Mouse (Mus musculus) layer of hippocampus, adult 8-10 months (tissue): ENCODE data around the gene Hyal3. TPM values are rescaled to one million over a fixed set of nuclear protein-coding genes. Genes with fewer than 3 reads are reported as not detected.
"Not testable (repeated sequence)": the region's sequence is repeated elsewhere in the genome, so short reads cannot be mapped to it uniquely, and the experiment has no call there.

Source experiments
- DNase-seq, 2 experiments: peaks; one replicate each; pipeline ENCODE4 v3.0.0; 2022; ENCODE audit warnings: low spot score in 2 of 2
- total RNA-seq, 4 experiments: library from RNA; stranded (reverse); gene quantifications; 2 replicates each; pipeline ENCODE4 v1.2.4; 2022

The Hyal3 gene
- total RNA-seq, 4 experiments from 2014 or later, result 1.7 to 2.4 (median 1.9) TPM

DNA sequence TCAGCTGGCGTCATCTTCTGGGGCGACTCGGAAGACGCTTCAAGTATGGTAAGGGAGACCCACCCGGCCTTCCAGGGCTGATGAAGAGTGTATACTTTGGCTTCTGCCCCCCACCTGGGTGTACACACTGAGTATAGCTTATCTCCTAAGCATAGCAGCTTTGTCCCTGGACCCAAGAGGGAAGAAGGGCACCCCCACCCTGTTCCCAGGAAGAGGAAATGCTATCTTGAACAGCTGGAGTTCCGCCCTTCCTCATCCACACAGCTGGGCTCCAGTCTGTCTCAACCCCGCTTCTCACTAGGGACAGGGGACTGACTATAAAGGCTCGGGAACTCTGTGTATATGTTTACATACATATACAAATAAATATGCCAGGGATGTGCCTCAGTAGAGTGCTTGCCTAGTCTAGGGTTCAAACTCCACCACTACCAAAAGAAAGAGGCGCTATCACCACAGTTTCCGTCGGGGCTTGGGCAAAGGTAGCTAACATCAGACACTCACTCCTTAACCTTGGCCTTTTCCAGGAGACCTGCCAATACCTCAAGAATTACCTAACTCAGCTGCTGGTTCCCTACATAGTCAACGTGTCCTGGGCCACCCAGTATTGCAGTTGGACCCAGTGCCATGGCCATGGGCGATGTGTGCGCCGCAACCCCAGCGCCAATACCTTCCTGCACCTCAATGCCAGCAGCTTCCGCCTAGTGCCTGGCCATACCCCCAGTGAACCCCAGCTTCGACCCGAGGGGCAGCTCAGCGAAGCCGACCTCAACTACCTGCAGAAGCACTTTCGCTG, 8.9 kb upstream of the Hyal3 start:
- DNase-seq, result no peak

DNA sequence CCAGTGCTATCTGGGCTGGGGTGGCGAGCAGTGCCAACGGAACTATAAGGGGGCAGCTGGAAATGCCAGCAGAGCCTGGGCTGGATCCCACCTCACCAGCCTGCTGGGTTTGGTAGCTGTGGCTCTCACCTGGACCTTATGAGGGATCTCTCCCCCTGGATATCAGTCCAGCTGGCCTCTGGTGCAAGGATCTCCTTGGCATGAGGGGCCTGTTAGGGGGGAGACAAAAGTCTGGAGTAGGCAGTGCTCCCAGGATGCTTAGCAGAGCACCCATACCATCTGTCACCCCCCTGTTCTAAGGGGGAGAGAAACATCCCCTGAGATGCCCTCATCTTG, 8.3 kb upstream of the Hyal3 start:
- DNase-seq, result no peak

DNA sequence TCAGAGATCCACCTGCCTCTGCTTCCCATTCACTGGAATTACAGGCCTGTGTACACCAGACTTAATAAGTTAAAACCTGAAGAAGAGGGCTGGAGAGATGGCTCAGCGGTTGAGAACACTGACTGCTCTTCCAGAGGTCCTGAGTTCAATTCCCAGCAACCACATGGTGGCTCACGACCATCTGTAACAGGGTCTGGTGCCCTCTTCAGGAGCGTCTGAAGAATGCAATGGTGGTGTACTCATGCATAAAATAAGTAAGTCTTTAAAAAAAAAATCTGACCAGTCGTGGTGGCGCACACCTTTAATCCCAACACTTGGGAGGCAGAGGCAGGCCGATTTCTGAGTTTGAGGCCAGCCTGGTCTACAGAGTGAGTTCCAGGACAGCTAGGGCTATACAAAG, 6.8 kb upstream of the Hyal3 start:
- DNase-seq, result not testable (repeated sequence)

DNA sequence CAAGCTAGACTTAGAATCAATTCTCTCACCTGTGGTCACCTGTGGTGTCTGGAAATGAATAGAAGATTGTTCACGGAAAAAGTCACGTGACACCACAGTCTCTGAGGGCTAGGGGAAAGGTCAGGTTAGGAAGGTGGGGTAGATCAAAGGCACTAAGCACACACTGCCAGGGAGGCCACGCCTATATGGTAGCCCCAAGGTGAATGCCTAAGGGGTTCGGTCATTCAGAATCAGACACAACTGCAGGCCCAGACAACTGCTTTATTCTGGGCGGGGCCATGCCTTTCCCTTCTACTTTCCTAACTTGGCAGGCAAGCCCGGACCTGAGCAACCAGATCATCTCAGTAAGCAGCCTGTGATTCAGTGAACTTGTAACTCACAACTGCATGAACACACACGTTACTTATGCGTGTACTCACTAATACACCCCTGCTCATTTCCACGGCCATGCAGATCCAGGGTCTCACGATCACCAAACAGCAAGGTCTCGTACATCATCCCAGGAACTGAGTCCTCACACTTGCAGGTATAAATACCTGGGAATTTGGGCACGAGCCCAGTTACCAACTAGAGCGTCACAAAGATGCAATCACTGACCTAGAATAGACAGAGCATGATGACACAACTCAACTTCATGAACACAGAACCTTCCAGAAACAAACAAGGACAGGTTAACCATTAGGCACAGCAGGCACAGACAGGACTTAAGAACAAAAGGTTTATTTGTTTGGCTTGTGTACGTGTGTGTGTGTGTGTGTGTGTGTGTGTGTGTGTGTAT, 4.8 kb upstream of the Hyal3 start:
- DNase-seq, result no peak

DNA sequence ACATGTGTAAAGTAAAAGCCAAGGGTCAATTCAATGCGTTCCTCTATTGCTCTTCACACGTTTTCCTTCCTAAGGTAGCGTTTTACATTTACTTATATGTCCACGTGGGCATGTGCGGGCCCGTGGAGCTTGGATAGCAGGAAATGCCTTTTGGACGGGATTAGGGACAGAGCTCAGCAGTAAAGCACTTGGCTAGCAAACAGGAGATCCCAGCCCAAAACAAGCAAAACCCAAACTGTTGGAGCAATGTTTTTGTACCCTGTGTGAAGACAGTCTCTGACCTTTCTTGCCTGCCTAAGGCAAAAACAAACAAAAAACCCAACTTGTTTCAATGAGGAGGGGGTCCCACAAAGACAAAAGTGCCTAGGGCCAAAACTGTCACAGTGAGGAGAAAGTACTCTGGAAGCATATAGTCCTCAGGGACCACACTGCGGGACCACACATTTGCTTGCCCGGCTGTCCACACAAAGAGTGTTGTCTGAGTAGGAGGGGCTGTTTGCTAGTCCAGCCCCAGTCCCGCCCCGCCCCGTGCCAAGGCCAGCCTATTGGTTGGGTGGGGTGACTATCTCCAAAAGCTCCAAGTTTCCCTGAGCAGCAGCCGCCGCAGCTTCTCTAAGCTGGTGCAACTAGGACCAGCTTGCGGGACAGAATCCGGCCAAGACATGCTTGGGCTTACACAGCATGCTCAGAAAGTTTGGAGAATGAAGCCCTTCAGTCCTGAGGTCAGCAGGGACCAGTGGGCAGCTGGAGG, 4.1 kb upstream of the Hyal3 start, which contains the start of gene Hyal1:
TSS of gene Hyal1 (plus strand) at position 571 of the 751 bp plus-strand sequence.
- DNase-seq, result no peak

DNA sequence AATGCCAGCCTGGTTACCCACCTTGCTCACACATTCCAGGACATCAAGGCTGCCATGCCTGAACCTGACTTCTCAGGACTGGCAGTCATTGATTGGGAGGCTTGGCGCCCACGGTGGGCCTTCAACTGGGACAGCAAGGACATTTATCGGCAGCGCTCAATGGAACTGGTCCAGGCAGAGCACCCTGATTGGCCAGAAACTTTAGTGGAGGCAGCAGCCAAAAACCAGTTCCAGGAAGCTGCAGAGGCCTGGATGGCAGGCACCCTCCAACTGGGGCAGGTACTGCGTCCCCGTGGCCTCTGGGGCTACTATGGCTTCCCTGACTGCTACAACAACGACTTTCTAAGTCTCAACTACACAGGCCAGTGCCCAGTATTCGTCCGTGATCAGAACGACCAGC, 2.7 kb upstream of the Hyal3 start:
- no peak for DNase-seq

DNA sequence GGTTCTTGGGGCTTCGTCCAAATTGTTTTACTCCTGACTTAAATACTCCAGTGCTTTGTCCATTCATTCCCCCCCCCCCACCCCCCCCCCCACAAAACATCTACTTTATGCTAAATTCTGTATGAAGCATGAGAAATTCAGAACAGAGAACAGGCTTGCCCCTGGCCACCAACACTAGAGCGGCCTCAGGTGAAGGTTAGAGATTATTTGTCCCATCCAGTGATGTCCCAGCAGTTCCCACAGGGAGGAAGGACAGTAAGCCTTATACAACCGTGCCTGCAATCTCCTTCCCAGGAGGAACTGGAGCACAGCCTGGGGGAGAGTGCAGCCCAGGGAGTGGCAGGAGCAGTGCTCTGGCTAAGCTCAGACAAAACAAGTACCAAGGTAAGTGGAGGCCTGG, 2.0 kb upstream of the Hyal3 start, which contains the start of gene Naa80:
TSS of gene Naa80 (plus strand) at position 301 of the 400 bp plus-strand sequence.
- no peak for DNase-seq

DNA sequence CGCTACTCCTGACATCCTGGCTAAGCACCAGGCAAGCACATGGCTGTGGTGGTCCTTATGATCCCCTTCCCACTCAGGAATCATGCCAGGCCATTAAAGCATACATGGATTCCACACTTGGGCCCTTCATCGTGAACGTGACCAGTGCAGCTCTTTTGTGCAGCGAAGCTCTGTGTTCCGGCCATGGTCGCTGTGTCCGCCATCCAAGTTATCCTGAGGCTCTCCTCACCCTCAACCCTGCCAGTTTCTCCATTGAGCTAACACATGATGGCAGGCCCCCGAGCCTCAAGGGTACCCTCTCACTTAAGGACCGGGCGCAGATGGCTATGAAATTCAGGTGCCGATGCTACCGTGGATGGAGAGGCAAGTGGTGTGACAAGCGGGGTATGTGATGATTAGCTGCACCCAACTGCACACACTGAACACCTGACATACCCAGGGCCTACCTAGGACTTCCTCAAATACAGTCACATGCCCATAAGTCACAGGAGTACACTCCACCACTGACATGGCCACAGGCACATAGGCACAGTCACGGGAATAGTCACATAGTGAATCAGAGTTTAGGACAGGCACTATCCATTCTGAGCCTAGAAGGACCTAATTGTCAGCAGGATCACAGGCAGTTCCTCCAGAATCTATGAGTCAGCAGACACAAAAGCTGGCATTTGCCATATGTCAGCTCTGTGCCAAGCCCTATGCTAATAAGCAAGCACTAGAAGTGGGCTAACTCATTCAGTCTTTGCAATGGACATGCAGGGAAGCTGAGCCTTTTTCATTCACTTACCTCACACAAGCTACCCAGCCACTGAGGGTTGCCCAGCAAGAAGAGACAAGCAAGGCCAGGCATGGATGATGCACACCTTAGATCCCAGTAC, 1.4 kb upstream of the Hyal3 start:
- no peak for DNase-seq

DNA sequence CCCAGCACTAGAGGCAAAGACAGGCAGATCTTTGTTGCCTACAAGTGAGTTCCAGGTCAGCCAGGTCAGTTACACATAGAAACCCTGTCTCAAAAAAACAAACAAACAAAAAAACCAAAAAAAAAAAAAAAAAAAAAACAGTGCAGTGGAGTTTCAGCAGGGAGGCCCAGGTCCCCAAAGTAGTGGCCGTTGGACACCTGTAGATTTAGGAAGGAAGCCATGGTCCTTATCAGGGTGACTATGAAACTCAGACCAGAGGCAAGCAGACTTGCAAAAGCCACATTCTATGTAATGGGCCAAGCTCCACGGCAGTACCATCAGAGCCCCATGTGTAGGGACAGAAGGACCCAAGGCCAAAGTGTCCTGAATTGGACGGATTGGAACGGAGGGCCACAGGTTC, 966 bp downstream of the Hyal3 start:
- DNase-seq, result no peak

DNA sequence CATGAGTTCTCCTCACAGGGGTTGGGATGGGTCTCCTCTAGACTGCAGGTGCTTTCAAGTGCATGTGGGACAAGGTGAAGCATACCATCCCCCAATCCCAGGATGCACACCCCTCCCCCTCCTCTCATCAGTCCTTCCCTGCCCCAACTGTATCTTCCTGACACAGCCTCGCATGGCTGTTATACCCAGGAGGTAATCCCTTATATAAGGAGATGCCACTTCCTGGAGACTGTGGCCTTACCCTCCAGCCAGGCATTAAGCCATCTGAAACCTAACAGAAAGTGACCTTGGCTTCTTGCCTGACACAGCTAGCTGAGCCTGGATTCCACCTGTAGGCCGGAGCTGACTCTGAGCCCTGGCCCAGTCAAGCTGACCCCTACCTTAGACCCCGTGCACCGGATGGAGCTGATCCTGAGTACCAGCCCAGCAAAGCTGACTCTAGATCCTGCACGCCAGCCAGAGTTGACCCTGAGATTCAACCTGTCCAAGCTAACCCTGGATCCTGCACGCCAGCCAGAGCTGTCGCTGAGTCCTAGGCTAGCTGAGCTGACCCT, 2.0 kb downstream of the Hyal3 start:
- no peak for DNase-seq

DNA sequence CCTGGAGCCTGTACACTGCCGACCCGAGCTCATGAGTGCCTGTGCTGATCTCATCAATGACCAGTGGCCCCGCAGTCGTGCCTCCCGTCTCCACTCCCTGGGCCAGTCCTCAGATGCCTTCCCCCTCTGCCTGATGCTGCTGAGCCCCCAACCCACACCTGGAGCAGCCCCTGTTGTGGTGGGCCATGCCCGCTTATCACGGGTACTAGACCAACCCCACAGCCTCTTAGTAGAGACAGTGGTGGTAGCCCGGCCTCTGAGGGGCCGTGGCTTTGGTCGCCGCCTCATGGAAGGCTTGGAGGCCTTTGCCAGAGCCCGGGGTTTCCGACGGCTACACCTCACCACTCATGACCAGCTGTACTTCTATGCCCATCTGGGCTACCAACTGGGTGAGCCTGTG, 2.6 kb downstream of the Hyal3 start:
- DNase-seq, result no peak

DNA sequence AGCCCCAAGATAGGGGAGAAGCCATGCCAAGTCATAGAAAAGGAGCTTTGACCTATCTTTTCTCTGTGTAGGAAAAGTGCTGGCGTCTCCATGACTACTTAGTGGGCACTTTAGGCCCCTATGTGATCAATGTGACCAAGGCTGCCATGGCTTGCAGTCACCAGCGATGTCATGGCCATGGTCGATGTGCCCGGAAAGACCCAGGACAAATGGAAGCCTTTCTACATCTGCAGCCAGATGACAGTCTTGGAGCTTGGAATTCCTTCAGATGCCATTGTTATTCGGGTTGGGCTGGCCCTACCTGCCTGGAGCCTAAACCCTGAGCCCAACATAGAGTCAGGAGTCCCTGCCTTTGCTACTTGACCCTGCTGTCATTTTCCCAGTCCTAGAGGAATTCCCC, 5.9 kb downstream of the Hyal3 start:
- DNase-seq, result no peak

DNA sequence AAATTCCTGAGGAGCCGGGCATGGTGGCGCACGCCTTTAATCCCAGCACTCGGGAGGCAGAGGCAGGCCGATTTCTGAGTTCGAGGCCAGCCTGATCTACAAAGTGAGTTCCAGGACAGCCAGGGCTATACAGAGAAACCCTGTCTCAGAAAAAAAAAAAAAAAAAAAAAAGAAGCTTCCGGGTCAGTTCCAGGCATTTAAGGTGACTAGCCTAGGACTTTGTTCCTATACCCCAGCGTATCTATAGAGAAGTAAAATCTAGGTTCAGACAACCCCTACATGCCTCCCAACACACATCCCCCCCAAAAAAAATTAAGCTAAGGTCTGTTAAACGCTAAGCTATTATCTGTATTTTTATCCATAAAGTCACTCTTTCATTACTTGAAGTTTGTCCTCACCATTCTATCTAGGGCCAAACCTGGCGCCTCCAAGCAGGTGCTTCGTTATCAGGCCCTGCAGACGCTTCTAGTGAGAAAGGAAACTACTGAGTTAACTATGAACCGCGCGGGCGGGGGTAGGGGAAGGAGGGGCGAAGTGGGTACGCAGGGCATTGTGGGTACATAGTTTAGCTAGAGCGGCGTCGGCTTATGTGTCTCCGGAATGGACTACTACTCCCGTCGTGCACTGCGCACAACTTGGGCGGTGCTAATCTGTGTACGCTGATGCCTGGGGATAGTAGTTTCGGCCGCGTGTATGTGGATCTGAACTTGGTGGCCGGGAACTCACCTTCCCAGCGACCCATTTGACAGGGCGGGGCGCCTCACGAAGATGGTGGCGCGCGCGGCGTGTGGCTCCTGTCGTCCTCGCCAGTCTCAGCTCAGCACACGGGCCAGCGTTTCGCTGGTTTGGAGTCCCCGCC, 6.6 kb downstream of the Hyal3 start, which contains the start of gene Ifrd2:
TSS of gene Ifrd2 (plus strand) at position 669 of the 859 bp plus-strand sequence.
- peak; percentile 98 to 99 for DNase-seq

DNA sequence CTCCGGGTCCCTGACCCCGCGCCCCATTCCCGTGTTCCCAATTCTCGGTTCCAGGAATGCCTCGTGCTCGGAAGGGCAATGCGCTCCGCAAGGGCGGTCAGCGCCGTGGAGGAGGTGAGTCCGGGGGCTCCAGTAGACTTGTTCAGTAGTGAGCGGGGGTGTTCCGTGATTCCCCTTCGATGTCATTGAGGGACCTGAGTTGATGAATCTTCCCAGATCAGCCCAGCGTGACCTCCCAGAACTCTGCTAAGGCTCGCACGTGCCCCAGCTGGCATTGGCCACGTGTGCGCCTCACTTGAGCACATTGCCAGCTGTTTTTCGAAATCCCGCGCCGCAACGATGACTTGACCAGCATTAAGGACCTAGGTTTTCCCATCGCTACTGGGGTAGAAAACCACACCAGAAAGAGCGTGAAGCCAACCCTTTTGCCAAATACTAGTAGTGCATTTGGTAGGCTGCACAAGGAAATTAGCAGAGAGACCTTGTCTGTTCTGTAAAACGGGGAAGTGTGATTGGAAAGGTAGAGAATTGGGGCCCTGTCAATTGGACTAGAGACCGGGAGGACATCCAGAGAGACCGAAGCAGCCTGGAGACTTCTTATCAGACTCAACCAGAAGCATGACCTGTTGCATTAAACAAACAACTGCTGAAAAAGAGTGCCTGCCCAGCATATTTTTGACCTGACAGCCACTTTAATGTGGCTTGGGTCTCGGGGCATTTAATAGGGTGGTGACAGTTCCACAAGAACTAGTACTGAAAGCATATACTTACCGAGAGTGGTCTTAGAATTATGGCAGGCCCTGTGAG, 7.4 kb downstream of the Hyal3 start:
- DNase-seq, result no peak

DNA sequence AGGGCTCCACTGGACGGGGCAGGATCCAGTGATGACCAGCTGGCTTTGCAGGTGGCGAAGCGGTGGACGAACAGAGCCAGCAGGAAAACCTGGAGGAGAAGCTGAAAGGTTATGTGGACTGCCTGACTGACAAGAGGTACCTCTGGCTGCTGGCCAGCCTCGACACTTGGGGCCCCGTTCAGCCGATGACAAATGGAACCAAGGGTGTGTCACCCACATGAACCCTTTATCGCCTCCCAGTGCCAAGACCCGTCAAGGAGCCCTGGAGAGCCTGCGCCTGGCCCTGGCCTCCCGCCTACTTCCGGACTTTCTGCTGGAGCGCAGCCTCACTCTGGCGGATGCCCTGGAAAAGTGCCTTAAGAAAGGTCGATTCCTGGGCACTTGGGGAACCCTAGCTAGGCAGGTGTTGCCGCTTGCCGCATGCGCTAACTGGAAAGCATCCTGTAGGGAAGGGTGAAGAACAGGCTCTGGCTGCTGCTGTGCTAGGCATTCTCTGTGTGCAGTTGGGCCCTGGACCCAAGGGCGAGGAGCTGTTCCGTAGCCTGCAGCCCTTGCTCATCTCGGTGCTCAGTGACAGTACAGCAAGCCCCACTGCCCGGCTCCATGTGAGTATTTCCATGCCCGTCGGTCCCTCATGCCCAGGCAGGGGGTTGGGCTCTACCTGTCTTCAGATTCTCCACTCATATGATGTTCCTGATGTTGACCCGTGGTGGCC, 9.6 kb downstream of the Hyal3 start:
- no peak for DNase-seq

DNA sequence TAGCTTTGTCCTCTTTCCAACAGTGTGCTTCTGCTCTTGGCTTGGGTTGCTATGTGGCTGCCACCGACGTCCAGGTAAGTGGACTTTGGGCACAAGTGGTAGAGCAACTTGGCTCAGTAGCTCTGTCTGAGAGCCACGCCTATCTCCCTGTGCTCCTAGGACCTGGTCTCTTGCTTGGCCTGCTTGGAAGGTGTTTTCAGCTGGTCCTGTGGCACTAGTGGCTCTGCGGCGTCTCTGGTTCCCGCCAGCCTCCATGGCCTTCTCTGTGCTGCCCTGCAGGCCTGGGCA, 10.1 kb downstream of the Hyal3 start:
- no peak for DNase-seq

DNA sequence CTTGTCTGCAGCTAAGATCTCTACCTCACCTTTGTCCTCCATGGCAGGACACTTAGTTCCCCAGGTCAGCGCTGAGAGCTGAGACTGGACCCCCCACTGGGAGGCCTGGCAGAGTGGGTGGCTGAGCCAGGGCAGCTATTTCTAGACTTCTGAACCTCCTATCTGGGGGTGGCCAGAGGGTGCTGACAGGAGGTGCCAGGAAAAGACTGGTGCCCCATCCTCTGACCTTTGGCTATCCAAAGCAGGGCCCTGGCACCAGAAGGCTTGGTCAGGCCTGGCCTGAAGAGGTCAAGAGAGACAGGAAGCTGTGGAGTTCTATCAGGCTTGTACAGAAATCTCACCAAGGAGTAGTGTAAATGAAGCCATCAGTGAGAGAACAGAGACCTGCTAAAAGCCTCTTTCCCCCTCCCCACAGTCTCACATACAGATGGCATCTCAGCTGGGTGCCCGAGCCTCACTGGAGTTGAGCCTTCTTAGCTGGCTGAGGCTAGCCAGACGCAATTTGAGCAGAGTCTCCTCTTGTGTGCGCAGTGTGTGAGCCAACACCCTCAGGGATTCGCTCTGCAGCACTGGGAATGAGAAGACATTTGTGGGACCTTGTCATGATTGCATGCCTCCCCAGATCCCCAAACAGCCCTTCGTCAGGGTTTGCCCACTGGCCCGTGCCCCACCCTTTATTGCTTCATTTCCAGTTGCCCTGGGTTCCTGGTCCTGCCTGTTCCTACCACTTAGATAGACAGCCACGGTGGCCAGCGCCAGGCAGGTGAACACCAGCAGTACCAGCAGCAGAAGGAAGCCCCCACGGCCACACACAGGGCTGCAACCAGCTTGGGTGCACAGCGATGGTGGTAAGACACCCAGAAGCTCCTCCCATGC, 12.7 kb downstream of the Hyal3 start:
- no peak for DNase-seq
